Comparison of ENCODE assay signal across 21 mouse cellular contexts in the genomic region with DNA sequence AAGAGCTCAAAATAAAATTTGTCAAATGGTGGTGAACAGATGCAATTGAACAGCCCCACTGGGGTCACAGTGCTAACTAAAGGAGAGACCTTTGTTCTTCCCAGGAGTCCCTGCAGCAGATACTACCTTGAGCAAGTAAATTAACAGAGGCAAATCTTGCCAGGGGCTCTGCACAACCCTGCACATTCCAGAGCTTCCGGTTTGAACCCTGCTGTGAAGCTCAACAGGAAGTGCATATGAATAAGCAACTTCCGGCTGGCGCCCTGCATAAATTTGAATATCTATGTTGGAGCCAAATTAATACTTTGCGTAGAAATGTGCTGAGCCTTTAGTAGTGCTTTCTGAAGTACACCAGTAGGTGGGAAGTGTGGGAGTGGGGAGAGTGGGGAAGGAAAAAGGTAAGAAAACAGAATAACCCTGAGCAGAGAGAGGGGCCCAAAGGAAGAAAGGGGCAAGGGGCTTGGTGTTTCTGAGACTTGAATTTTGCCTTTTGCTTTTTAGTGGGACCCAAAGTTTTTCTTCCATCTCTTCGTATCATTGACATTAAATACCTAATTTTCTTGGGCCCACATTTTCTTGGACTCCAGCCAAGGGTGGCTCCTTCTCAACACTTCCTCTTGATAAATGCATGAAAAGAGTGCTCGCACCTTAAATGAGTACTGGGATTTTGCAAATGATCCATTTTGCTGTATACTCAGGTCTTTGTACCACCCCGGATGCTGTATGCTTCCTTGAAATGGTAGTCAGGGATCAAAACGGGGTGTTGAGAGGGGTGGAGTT. TPM values are rescaled to one million over a fixed set of nuclear protein-coding genes. Genes with fewer than 3 reads are reported as not detected.
DNase-seq lines count a peak whose midpoint lies in the region; ATAC-seq and TF ChIP-seq lines count a peak whose summit lies in the region.
"Had no signal": no experiment of that assay in that cellular context is flagged by ENCODE, and none has a peak within 500 bp of the region (broad histone marks: within the 10 kb centered on the region; RNA-seq: fewer than 3 reads in every experiment).

No protein-coding gene starts in this region.

- peak; percentile 18 for DNase-seq in embryo, embryonic 11 days
- DNase-seq in embryo, embryonic 10.5 days (ENCODE audit: low spot score) = no peak
- peak; percentile 35 for DNase-seq in kidney, postnatal 0 days (ENCODE audit: low spot score)
- DNase-seq in 416B (ENCODE audit: low read depth) = peak; percentile 82
- peak; percentile 9 for DNase-seq in forelimb bud, embryonic 11.5 days (ENCODE audit: low read depth, low spot score)
- DNase-seq in layer of hippocampus, adult 8-10 months (ENCODE audit: low spot score in 2 of 2) = no peak
- no peak for DNase-seq in adipocyte (ENCODE audit: low spot score)
- DNase-seq: adrenal gland, adult 2 months; cerebellum, adult 9-10 months; forebrain, postnatal 0 days; heart, postnatal 14 days; lung, adult 2 months; midbrain, embryonic 14.5 days; thymus, adult 2 months had no signal

- no peaks in the 10 kb centered on the region for H3K9me3 ChIP-seq in kidney, postnatal 0 days (replicated peaks; ENCODE audit: low read length)
- H3K9me3 ChIP-seq in kidney, embryonic 14.5 days (ENCODE audit: control insufficient read depth, low read length) = 0 out of 2 replicates have a peak, but pooled peaks cover 3% of the 10 kb centered on the region
- H3K9me3 ChIP-seq: embryonic facial prominence, embryonic 15.5 days; hindbrain, embryonic 15.5 days had no signal

- no peak overlapping the region for H3K4me2 ChIP-seq in kidney, postnatal 0 days (ENCODE audit: low read length)
- H3K4me2 ChIP-seq in kidney, embryonic 14.5 days (replicated peaks; ENCODE audit: low read depth, low read length) = no peak overlapping the region
- H3K4me2 ChIP-seq: embryonic facial prominence, embryonic 15.5 days; heart, embryonic 12.5 days; hindbrain, embryonic 15.5 days; liver, embryonic 11.5 days had no signal

- 69% methylated on average over 8 of the region's 8 CpGs for WGBS in kidney, postnatal 0 days
- WGBS in kidney, embryonic 14.5 days = 71% methylated on average over 8 of the region's 8 CpGs

- H3K36me3 ChIP-seq in kidney, postnatal 0 days (ENCODE audit: insufficient read depth, low read length) = no peaks in the 10 kb centered on the region
- no peaks in the 10 kb centered on the region for H3K36me3 ChIP-seq in kidney, embryonic 14.5 days (ENCODE audit: control insufficient read depth, insufficient read depth, low read length)
- H3K36me3 ChIP-seq: embryonic facial prominence, embryonic 15.5 days; heart, embryonic 12.5 days; hindbrain, embryonic 15.5 days had no signal

- no peak overlapping the region for H3K9ac ChIP-seq in kidney, postnatal 0 days (ENCODE audit: low read depth, low read length)
- no peak overlapping the region for H3K9ac ChIP-seq in kidney, embryonic 14.5 days (ENCODE audit: low read depth, low read length)
- H3K9ac ChIP-seq: embryonic facial prominence, embryonic 15.5 days; forebrain, postnatal 0 days; heart, embryonic 12.5 days; hindbrain, embryonic 15.5 days had no signal

- H3K4me1 ChIP-seq in kidney, postnatal 0 days (replicated peaks; ENCODE audit: insufficient read depth, low read length) = no peaks in the 10 kb centered on the region
- H3K4me1 ChIP-seq in kidney, embryonic 14.5 days (ENCODE audit: control insufficient read depth, insufficient read depth, low read length) = no peaks in the 10 kb centered on the region
- H3K4me1 ChIP-seq: hindbrain, embryonic 15.5 days had no signal

- no peak overlapping the region for H3K27ac ChIP-seq in kidney, postnatal 0 days
- H3K27ac ChIP-seq in kidney, embryonic 14.5 days (ENCODE audit: low read depth, low read length) = no peak overlapping the region
- H3K27ac ChIP-seq: embryonic facial prominence, embryonic 15.5 days; hindbrain, embryonic 15.5 days had no signal

- no peaks in the 10 kb centered on the region for H3K27me3 ChIP-seq in kidney, postnatal 0 days (ENCODE audit: insufficient read depth, low read length)
- no peaks in the 10 kb centered on the region for H3K27me3 ChIP-seq in kidney, embryonic 14.5 days (ENCODE audit: control insufficient read depth, insufficient read depth, low read length)
- H3K27me3 ChIP-seq: embryonic facial prominence, embryonic 15.5 days; heart, embryonic 12.5 days; hindbrain, embryonic 15.5 days had no signal

- no peak for ATAC-seq in kidney, postnatal 0 days (replicated peaks; ENCODE audit: low FRiP score, low read depth)
- no peak for ATAC-seq in kidney, embryonic 14.5 days (ENCODE audit: low FRiP score, low TSS enrichment)
- ATAC-seq: forebrain, postnatal 0 days; intestine, embryonic 16.5 days had no signal

- TF ChIP-seq CTCF in kidney, postnatal 0 days (IDR thresholded peaks at IDR 0.05; ENCODE audit: low read depth) = no peak

- no peak overlapping the region for H3K4me3 ChIP-seq in kidney, postnatal 0 days (replicated peaks; ENCODE audit: low read depth, low read length)
- H3K4me3 ChIP-seq in kidney, embryonic 14.5 days (ENCODE audit: low read length) = no peak overlapping the region
- H3K4me3 ChIP-seq: embryonic facial prominence, embryonic 15.5 days; heart, embryonic 12.5 days; hindbrain, embryonic 15.5 days; myocyte had no signal

RNA-seq across cellular contexts. Expression of a gene that starts 47.8 kb away (rescaled TPM):
- polyA plus RNA-seq in kidney, postnatal 0 days (2015; fragmentation: Nextera tagmentation; extraction: Ambion mirVana) = 108 and 117 TPM in 2 replicates
- 112 and 124 TPM in 2 replicates for polyA plus RNA-seq in kidney, embryonic 14.5 days (2014; fragmentation: Nextera tagmentation; extraction: Ambion mirVana)
- total RNA-seq in layer of hippocampus, adult 8-10 months (2022) = 100 to 1,000 TPM in 1 of 4 experiments, 10 to 100 TPM in 3; 89.9 to 102 (median 96.7) TPM

Comparison
In these comparisons a context has a peak if more than half of its experiments do, and no peak if none do; other contexts are left out.
1. DNase-seq: peak in embryo, embryonic 11 days (single experiment), kidney, postnatal 0 days (single experiment), 416B (single experiment) and forelimb bud, embryonic 11.5 days (single experiment); none in embryo, embryonic 10.5 days (single experiment), layer of hippocampus, adult 8-10 months (0 of 2) and adipocyte (single experiment).